Mouse (Mus musculus) frontal cortex, postnatal 36 days (tissue): ENCODE measurements at regions not wholly inside any gene's neighbourhood (a gene's known extent, or its start where the extent isn't known, plus 50 kb on each side); places are given as distances from the start of the nearest gene placed in this dataset.

ENCODE experiments used
- DNase-seq, 2 experiments: peaks; one replicate each; pipeline ENCODE4 v3.0.0; 2022; ENCODE audit warnings: low spot score in 2 of 2

GRCm38 (mm10) chr19:53476768-53477547 lies 52.0 kb upstream of the Dusp5 start:
- no peak for DNase-seq

GRCm38 (mm10) chr19:53469256-53469655 lies 59.7 kb upstream of the Dusp5 start:
- peak in 1 of 2 experiments; percentile 61 for DNase-seq

- no peak for DNase-seq
Measured at GRCm38 (mm10) chr19:53464681-53465080, 64.2 kb upstream of the Dusp5 start.

- no peak for DNase-seq
Measured at GRCm38 (mm10) chr19:53464135-53464534, 64.8 kb upstream of the Dusp5 start.

- no peak for DNase-seq
Measured at GRCm38 (mm10) chr19:53461025-53462015, 67.6 kb upstream of the Dusp5 start.

- DNase-seq: no peak
Measured at GRCm38 (mm10) chr19:53460312-53461024, 68.4 kb upstream of the Dusp5 start.

DNA sequence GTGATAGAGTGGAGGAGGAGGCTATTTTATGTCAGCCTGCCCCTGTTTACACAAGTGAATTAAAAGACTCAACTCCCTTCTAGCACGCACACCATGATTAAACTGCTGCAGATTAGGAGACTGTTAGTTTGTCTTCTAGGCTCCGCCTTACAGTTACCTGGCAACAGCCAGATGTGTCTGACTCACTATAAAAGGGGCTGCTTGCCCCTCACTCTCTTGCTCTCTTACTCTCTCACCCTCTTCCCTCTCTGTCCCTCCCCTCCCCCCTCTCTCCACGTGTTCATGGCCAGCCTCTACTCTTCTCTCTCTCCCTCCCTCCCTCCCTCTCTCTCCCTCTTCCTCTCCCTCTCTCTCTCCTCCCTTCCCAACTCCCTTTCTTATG lies 69.0 kb upstream of the Smndc1 start:
- no peak for DNase-seq

- no peak for DNase-seq
Measured at GRCm38 (mm10) chr19:53458770-53459406, 68.5 kb upstream of the Smndc1 start.

GRCm38 (mm10) chr19:53456681-53457080 lies 66.3 kb upstream of the Smndc1 start:
- DNase-seq: no peak

GRCm38 (mm10) chr19:53454571-53454970 lies 64.2 kb upstream of the Smndc1 start:
- no peak for DNase-seq

DNA sequence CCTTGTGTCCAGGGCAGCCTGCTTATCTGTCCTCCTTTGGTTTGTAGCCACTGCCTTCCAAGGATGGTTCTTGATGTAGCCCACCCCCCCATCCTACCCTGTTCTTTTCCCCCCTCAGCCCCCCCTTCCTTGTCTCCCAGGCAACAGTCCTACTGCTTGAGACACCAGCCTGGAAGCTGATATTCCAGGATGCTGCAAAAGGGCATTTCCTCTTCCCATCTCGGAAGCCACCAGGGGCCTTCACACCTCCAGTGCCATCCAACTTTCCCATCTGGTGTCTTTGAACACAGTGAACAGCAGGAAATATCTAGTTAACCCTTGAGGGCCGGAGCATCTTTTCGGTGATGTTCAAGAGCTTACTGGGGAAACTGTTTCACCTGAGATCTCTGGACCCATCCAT lies 63.7 kb upstream of the Smndc1 start:
- no peak for DNase-seq

DNA sequence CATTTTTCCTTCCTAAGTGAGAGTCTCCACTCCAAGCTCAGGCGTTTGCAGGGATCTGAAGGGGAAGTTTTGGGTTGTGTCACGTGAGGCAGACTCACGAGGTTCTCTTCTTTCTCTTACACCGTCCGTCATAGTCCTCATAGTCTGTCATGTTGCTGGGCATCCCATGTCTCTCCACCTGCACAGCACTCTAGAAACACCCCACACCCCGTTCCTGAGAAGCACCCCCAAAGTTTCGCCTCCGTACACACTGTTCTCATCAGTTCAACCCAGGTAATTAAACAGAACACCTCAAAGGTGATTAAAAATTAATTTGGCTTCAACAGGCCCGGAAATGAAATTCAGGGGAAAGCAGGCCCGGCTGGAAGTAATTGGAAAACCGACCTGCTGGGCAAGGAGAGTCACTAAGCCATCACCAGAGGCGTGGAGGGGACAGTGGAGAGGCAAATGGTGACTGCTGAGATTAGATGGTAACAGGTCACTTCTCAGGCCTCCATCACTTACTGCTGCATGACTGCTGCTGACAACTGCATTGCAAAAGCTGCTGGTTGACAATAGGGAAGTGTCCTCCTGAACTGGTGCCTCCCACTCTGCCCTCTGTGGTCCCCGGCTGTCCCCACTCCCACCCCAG lies 63.1 kb upstream of the Smndc1 start:
- no peak for DNase-seq

- DNase-seq: no peak
Measured at GRCm38 (mm10) chr19:53452360-53452759, 62.0 kb upstream of the Smndc1 start.

DNA sequence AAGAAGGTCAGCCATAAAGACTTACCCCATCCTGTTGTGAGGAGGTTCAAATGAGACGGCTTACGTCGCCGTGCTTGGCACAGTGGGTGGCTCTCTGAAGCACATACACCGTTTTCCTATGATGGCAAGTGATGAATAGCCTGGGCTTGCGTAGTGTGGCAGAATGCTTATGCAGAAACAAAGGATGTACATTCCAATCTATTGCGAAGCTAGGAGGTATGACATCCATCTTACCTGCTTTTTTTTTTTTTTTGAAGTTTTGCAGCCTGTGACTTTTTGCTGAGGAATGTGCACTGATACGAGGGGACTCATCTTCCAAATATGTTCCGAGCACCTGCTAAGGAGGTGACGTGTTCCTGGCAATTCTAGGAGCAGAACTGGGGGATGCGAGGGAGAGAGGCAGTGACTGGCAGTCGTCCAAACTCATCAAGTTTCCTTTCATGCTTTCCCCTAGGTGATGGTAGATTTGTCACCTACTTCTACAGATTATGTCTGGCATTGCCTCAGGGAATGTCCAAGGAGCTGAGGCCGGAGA lies 61.1 kb upstream of the Smndc1 start:
- DNase-seq: no peak

DNA sequence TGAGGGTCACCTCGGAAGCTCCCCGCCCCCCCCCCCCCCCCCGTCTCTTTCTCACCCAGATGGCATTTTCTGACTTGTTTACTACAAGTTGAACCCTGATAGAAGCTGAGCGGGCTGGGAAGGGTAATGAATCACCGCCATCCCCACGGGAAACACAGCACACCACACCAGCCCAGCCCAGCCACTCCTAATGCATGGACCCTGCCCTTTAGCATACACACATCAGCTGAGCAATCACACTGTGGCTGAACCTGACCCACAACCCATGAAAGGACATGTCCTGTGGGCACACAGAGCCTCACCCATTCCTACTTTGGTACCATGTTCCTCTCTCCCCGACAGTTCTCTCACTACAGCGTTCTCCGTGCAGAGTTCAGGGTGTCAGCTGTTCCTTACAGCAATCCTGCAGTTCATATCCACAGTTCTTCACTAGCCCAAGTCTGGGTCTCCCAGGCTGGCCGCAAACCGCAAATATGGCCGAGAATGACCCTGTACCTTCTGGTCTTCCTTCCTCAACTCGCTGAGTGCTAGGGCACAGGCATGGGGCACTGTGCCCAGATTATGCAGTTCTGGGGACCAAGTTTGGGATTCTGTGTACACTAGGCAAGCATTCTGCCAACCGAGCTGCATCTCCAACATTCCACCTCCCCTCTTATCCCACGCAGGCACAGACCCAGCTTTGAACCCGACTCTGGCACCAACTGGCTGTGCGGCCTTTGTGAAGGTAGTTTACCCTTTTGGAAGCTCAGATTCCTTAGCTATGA lies 60.4 kb upstream of the Smndc1 start:
- DNase-seq: no peak

GRCm38 (mm10) chr19:53449137-53449783 lies 58.9 kb upstream of the Smndc1 start:
- no peak for DNase-seq

GRCm38 (mm10) chr19:53448206-53448605 lies 57.8 kb upstream of the Smndc1 start:
- no peak for DNase-seq

DNA sequence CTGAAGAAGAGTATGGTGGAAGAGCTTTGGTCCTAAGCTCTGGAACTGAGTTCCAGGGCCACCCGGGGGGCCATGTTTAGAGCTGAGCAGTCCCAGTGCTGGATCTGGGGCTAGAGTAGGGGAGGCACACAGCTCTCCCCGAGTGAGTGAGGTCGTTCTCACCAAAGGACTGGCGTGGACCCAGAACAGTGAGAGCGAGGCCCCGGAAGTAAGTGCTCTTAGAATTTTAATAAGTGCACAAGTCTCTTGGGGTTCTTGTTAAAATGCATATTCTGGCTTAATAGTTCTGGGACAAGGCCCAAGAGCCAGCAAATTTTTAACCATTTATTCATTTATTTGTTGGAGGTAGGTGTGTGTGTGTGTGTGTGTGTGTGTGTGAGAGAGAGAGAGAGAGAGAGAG lies 57.4 kb upstream of the Smndc1 start:
- DNase-seq: no peak

GRCm38 (mm10) chr19:53446216-53446615 lies 55.8 kb upstream of the Smndc1 start:
- no peak for DNase-seq

DNA sequence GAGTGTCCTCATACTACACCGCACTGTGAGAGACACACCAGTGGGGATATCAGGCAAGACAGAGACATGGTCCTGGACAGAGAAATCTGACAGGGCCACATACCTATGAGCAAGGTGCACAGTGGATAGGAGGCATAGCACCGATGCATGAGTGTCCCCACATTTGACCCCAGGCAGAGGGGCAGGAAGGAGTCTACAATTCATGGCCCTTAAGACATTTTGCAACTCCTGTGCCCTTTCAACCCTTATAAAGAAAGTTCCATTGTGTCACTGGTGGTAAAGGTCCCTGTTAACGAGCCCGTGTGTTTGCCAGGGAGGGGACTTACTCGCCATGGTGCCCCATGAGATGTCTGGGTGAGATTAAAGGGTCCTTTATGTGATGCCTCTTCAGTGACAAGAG lies 54.3 kb upstream of the Smndc1 start:
- DNase-seq: no peak
